Mouse (Mus musculus): ENCODE data around the gene Jade1. TPM values are rescaled to one million over a fixed set of nuclear protein-coding genes. Genes with fewer than 3 reads are reported as not detected.

Gene Jade1
- polyA plus RNA-seq, 1 experiment from 2014 or later: 13.2 TPM

- Histone ChIP-seq H3K9ac (no peak overlapping the region), H3K4me3 (no peak overlapping the region), H3K9me3 (no peaks in the 10 kb centered on the region), H3K27ac (no peak overlapping the region), H3K27me3 (no peaks in the 10 kb centered on the region), H3K4me1 (peaks cover 6% of the 10 kb centered on the region; the same call in 1 of the 2 replicates), H3K36me3 (0 out of 2 replicates have a peak, but pooled peaks cover 15% of the 10 kb centered on the region), H3K4me2 (replicated peaks) (no peak overlapping the region)
- 86% methylated on average over 20 of the region's 20 CpGs for WGBS
- no peak for ATAC-seq (ENCODE audit: insufficient number of reproducible peaks, insufficient read depth, low FRiP score, low TSS enrichment)
Observed at GRCm38 (mm10) chr3:41590695-41591559, 35.4 kb downstream of the Jade1 start.

- Histone ChIP-seq H3K27ac (no peak overlapping the region), H3K4me2 (replicated peaks) (no peak overlapping the region), H3K36me3 (peaks cover 20% of the 10 kb centered on the region), H3K9me3 (no peaks in the 10 kb centered on the region), H3K4me3 (no peak overlapping the region), H3K4me1 (peaks cover 6% of the 10 kb centered on the region; the same call in 1 of the 2 replicates), H3K27me3 (no peaks in the 10 kb centered on the region), H3K9ac (no peak overlapping the region)
- 89% methylated on average over 14 of the region's 14 CpGs for WGBS
- ATAC-seq (ENCODE audit: insufficient number of reproducible peaks, insufficient read depth, low FRiP score, low TSS enrichment): no peak
Observed at GRCm38 (mm10) chr3:41591651-41592170, 36.2 kb downstream of the Jade1 start.

GRCm38 (mm10) chr3:41592805-41593204, 37.3 kb downstream of the Jade1 start:
- peaks cover under 1% of the 10 kb centered on the region; the same call in 1 of the 2 replicates for H3K4me1 ChIP-seq
- H3K27ac ChIP-seq: no peak overlapping the region
- H3K4me3 ChIP-seq: no peak overlapping the region
- ATAC-seq (ENCODE audit: insufficient number of reproducible peaks, insufficient read depth, low FRiP score, low TSS enrichment): no peak
- no peaks in the 10 kb centered on the region for H3K27me3 ChIP-seq
- H3K4me2 ChIP-seq (replicated peaks): no peak overlapping the region
- H3K36me3 ChIP-seq: peaks cover 31% of the 10 kb centered on the region
- 88% methylated on average over 7 of the region's 7 CpGs for WGBS
- H3K9ac ChIP-seq: no peak overlapping the region
- no peaks in the 10 kb centered on the region for H3K9me3 ChIP-seq

- 83% methylated on average over 9 of the region's 9 CpGs for WGBS
- Histone ChIP-seq H3K36me3 (peaks cover 36% of the 10 kb centered on the region), H3K4me1 (no peaks in the 10 kb centered on the region), H3K4me2 (replicated peaks) (no peak overlapping the region), H3K9me3 (no peaks in the 10 kb centered on the region), H3K27me3 (no peaks in the 10 kb centered on the region), H3K27ac (no peak overlapping the region), H3K4me3 (no peak overlapping the region), H3K9ac (no peak overlapping the region)
- no peak for ATAC-seq (ENCODE audit: insufficient number of reproducible peaks, insufficient read depth, low FRiP score, low TSS enrichment)
Observed at GRCm38 (mm10) chr3:41594097-41594879, 38.8 kb downstream of the Jade1 start.

GRCm38 (mm10) chr3:41595010-41595409, 39.5 kb downstream of the Jade1 start:
- Histone ChIP-seq H3K4me1 (no peaks in the 10 kb centered on the region), H3K9ac (no peak overlapping the region), H3K4me2 (replicated peaks) (no peak overlapping the region), H3K4me3 (no peak overlapping the region), H3K36me3 (peaks cover 43% of the 10 kb centered on the region), H3K27me3 (no peaks in the 10 kb centered on the region), H3K27ac (no peak overlapping the region), H3K9me3 (no peaks in the 10 kb centered on the region)
- WGBS: 91% methylated on average over 4 of the region's 4 CpGs
- ATAC-seq (ENCODE audit: insufficient number of reproducible peaks, insufficient read depth, low FRiP score, low TSS enrichment): no peak

GRCm38 (mm10) chr3:41597036-41597435, 41.5 kb downstream of the Jade1 start:
- ATAC-seq (ENCODE audit: insufficient number of reproducible peaks, insufficient read depth, low FRiP score, low TSS enrichment): no peak
- no peaks in the 10 kb centered on the region for H3K9me3 ChIP-seq
- no peak overlapping the region for H3K4me2 ChIP-seq (replicated peaks)
- H3K9ac ChIP-seq: no peak overlapping the region
- WGBS: 90% methylated on average over 8 of the region's 8 CpGs
- H3K4me3 ChIP-seq: no peak overlapping the region
- H3K27ac ChIP-seq: no peak overlapping the region
- H3K27me3 ChIP-seq: no peaks in the 10 kb centered on the region
- H3K4me1 ChIP-seq: no peaks in the 10 kb centered on the region
- peaks cover 46% of the 10 kb centered on the region for H3K36me3 ChIP-seq

GRCm38 (mm10) chr3:41598412-41598811, 42.9 kb downstream of the Jade1 start:
- Histone ChIP-seq H3K27ac (no peak overlapping the region), H3K9ac (no peak overlapping the region), H3K4me2 (replicated peaks) (no peak overlapping the region), H3K27me3 (no peaks in the 10 kb centered on the region), H3K4me3 (no peak overlapping the region), H3K36me3 (peaks cover 46% of the 10 kb centered on the region), H3K9me3 (no peaks in the 10 kb centered on the region), H3K4me1 (peaks cover 8% of the 10 kb centered on the region; the same call in 1 of the 2 replicates)
- WGBS: 87% methylated on average over 9 of the region's 9 CpGs
- no peak for ATAC-seq (ENCODE audit: insufficient number of reproducible peaks, insufficient read depth, low FRiP score, low TSS enrichment)

- Histone ChIP-seq H3K27me3 (no peaks in the 10 kb centered on the region), H3K9me3 (no peaks in the 10 kb centered on the region), H3K27ac (no peak overlapping the region), H3K4me3 (no peak overlapping the region), H3K4me2 (replicated peaks) (no peak overlapping the region), H3K9ac (no peak overlapping the region), H3K4me1 (peaks cover 15% of the 10 kb centered on the region; the same call in 1 of the 2 replicates), H3K36me3 (peaks cover 40% of the 10 kb centered on the region)
- no peak for ATAC-seq (ENCODE audit: insufficient number of reproducible peaks, insufficient read depth, low FRiP score, low TSS enrichment)
- WGBS: 89% methylated on average over 10 of the region's 10 CpGs
Observed at GRCm38 (mm10) chr3:41599226-41599625, 43.7 kb downstream of the Jade1 start.

GRCm38 (mm10) chr3:41599806-41600589, 44.5 kb downstream of the Jade1 start:
- Histone ChIP-seq H3K9me3 (no peaks in the 10 kb centered on the region), H3K36me3 (peaks cover 42% of the 10 kb centered on the region), H3K4me2 (replicated peaks) (no peak overlapping the region), H3K27ac (no peak overlapping the region), H3K4me3 (no peak overlapping the region), H3K27me3 (no peaks in the 10 kb centered on the region), H3K9ac (no peak overlapping the region), H3K4me1 (peaks cover 16% of the 10 kb centered on the region; the same call in 1 of the 2 replicates)
- 78% methylated on average over 14 of the region's 14 CpGs for WGBS
- ATAC-seq (ENCODE audit: insufficient number of reproducible peaks, insufficient read depth, low FRiP score, low TSS enrichment): peak; percentile 47

GRCm38 (mm10) chr3:41601226-41602020, 45.9 kb downstream of the Jade1 start:
- Histone ChIP-seq H3K27me3 (no peaks in the 10 kb centered on the region), H3K9ac (no peak overlapping the region), H3K4me1 (peaks cover 16% of the 10 kb centered on the region; the same call in 1 of the 2 replicates), H3K27ac (no peak overlapping the region), H3K4me2 (replicated peaks) (no peak overlapping the region), H3K36me3 (peaks cover 46% of the 10 kb centered on the region), H3K9me3 (no peaks in the 10 kb centered on the region), H3K4me3 (no peak overlapping the region)
- no peak for ATAC-seq (ENCODE audit: insufficient number of reproducible peaks, insufficient read depth, low FRiP score, low TSS enrichment)
- 76% methylated on average over 9 of the region's 9 CpGs for WGBS
